Mouse (Mus musculus): ENCODE data around the gene Nmu. TPM values are rescaled to one million over a fixed set of nuclear protein-coding genes. Genes with fewer than 3 reads are reported as not detected.
A peak's percentile ranks its signal among the peaks of the same experiment; 100 is the strongest.

Gene Nmu
- polyA plus RNA-seq, 1 experiment = not detected

GRCm38 (mm10) chr5:76381836-76382235 is 18.2 kb upstream of the Nmu start:
- Histone ChIP-seq H3K9me3 (replicated peaks; ENCODE audit: control insufficient read depth, insufficient read depth, low read length, poor library complexity, severe bottlenecking) (no peaks in the 10 kb centered on the region), H3K4me3 (ENCODE audit: low read depth, low read length) (no peak overlapping the region), H3K36me3 (ENCODE audit: control insufficient read depth, insufficient read depth, low read length, poor library complexity, severe bottlenecking) (no peaks in the 10 kb centered on the region), H3K27ac (ENCODE audit: insufficient read depth, low read length) (no peak overlapping the region), H3K9ac (ENCODE audit: low read depth, poor library complexity, severe bottlenecking) (no peak overlapping the region), H3K27me3 (ENCODE audit: control insufficient read depth, insufficient read depth, low read length, poor library complexity, severe bottlenecking) (no peaks in the 10 kb centered on the region), H3K4me1 (ENCODE audit: control insufficient read depth, insufficient read depth, low read length) (no peaks in the 10 kb centered on the region)
- no peak for TF ChIP-seq EP300 (IDR thresholded peaks at IDR 0.05; ENCODE audit: insufficient read depth, low read depth, low read length)
- TF ChIP-seq POLR2A (IDR thresholded peaks at IDR 0.05; ENCODE audit: insufficient read depth, low read length) = no peak
- TF ChIP-seq CTCF (IDR thresholded peaks at IDR 0.05; ENCODE audit: low read depth, low read length) = no peak

GRCm38 (mm10) chr5:76379216-76379615 is 15.6 kb upstream of the Nmu start:
- H3K36me3 ChIP-seq (ENCODE audit: control insufficient read depth, insufficient read depth, low read length, poor library complexity, severe bottlenecking) = no peaks in the 10 kb centered on the region
- H3K4me1 ChIP-seq (ENCODE audit: control insufficient read depth, insufficient read depth, low read length) = no peaks in the 10 kb centered on the region
- H3K9ac ChIP-seq (ENCODE audit: low read depth, poor library complexity, severe bottlenecking) = no peak overlapping the region
- H3K4me3 ChIP-seq (ENCODE audit: low read depth, low read length) = no peak overlapping the region
- TF ChIP-seq EP300 (IDR thresholded peaks at IDR 0.05; ENCODE audit: insufficient read depth, low read depth, low read length) (no peak), CTCF (IDR thresholded peaks at IDR 0.05; ENCODE audit: low read depth, low read length) (no peak), POLR2A (IDR thresholded peaks at IDR 0.05; ENCODE audit: insufficient read depth, low read length) (no peak)
- H3K9me3 ChIP-seq (replicated peaks; ENCODE audit: control insufficient read depth, insufficient read depth, low read length, poor library complexity, severe bottlenecking) = no peaks in the 10 kb centered on the region
- no peak overlapping the region for H3K27ac ChIP-seq (ENCODE audit: insufficient read depth, low read length)
- H3K27me3 ChIP-seq (ENCODE audit: control insufficient read depth, insufficient read depth, low read length, poor library complexity, severe bottlenecking) = no peaks in the 10 kb centered on the region

- Histone ChIP-seq H3K27ac (ENCODE audit: insufficient read depth, low read length) (peak overlapping the region; percentile 47; the same call in 1 of the 2 replicates), H3K9me3 (replicated peaks; ENCODE audit: control insufficient read depth, insufficient read depth, low read length, poor library complexity, severe bottlenecking) (no peaks in the 10 kb centered on the region), H3K4me3 (ENCODE audit: low read depth, low read length) (no peak overlapping the region), H3K4me1 (ENCODE audit: control insufficient read depth, insufficient read depth, low read length) (no peaks in the 10 kb centered on the region), H3K9ac (ENCODE audit: low read depth, poor library complexity, severe bottlenecking) (no peak overlapping the region), H3K27me3 (ENCODE audit: control insufficient read depth, insufficient read depth, low read length, poor library complexity, severe bottlenecking) (no peaks in the 10 kb centered on the region), H3K36me3 (ENCODE audit: control insufficient read depth, insufficient read depth, low read length, poor library complexity, severe bottlenecking) (no peaks in the 10 kb centered on the region)
- TF ChIP-seq EP300 (IDR thresholded peaks at IDR 0.05; ENCODE audit: insufficient read depth, low read depth, low read length) (peak; percentile 73), POLR2A (IDR thresholded peaks at IDR 0.05; ENCODE audit: insufficient read depth, low read length) (peak; percentile 61), CTCF (IDR thresholded peaks at IDR 0.05; ENCODE audit: low read depth, low read length) (no peak)
Measured at GRCm38 (mm10) chr5:76369215-76369840, 5.7 kb upstream of the Nmu start.

- H3K4me3 ChIP-seq (ENCODE audit: low read depth, low read length) = no peak overlapping the region
- no peak for TF ChIP-seq EP300 (IDR thresholded peaks at IDR 0.05; ENCODE audit: insufficient read depth, low read depth, low read length)
- TF ChIP-seq POLR2A (IDR thresholded peaks at IDR 0.05; ENCODE audit: insufficient read depth, low read length) = no peak
- no peak for TF ChIP-seq CTCF (IDR thresholded peaks at IDR 0.05; ENCODE audit: low read depth, low read length)
- no peaks in the 10 kb centered on the region for H3K9me3 ChIP-seq (replicated peaks; ENCODE audit: control insufficient read depth, insufficient read depth, low read length, poor library complexity, severe bottlenecking)
- H3K27me3 ChIP-seq (ENCODE audit: control insufficient read depth, insufficient read depth, low read length, poor library complexity, severe bottlenecking) = no peaks in the 10 kb centered on the region
- no peaks in the 10 kb centered on the region for H3K36me3 ChIP-seq (ENCODE audit: control insufficient read depth, insufficient read depth, low read length, poor library complexity, severe bottlenecking)
- H3K4me1 ChIP-seq (ENCODE audit: control insufficient read depth, insufficient read depth, low read length) = no peaks in the 10 kb centered on the region
- no peak overlapping the region for H3K27ac ChIP-seq (ENCODE audit: insufficient read depth, low read length)
- no peak overlapping the region for H3K9ac ChIP-seq (ENCODE audit: low read depth, poor library complexity, severe bottlenecking)
Measured at GRCm38 (mm10) chr5:76365406-76365805, 1.8 kb upstream of the Nmu start.

GRCm38 (mm10) chr5:76360786-76361185 is 2.8 kb downstream of the Nmu start:
- TF ChIP-seq EP300 (IDR thresholded peaks at IDR 0.05; ENCODE audit: insufficient read depth, low read depth, low read length) (no peak), CTCF (IDR thresholded peaks at IDR 0.05; ENCODE audit: low read depth, low read length) (no peak), POLR2A (IDR thresholded peaks at IDR 0.05; ENCODE audit: insufficient read depth, low read length) (no peak)
- no peaks in the 10 kb centered on the region for H3K9me3 ChIP-seq (replicated peaks; ENCODE audit: control insufficient read depth, insufficient read depth, low read length, poor library complexity, severe bottlenecking)
- no peaks in the 10 kb centered on the region for H3K27me3 ChIP-seq (ENCODE audit: control insufficient read depth, insufficient read depth, low read length, poor library complexity, severe bottlenecking)
- H3K36me3 ChIP-seq (ENCODE audit: control insufficient read depth, insufficient read depth, low read length, poor library complexity, severe bottlenecking) = no peaks in the 10 kb centered on the region
- no peak overlapping the region for H3K27ac ChIP-seq (ENCODE audit: insufficient read depth, low read length)
- H3K9ac ChIP-seq (ENCODE audit: low read depth, poor library complexity, severe bottlenecking) = no peak overlapping the region
- no peaks in the 10 kb centered on the region for H3K4me1 ChIP-seq (ENCODE audit: control insufficient read depth, insufficient read depth, low read length)
- H3K4me3 ChIP-seq (ENCODE audit: low read depth, low read length) = no peak overlapping the region

GRCm38 (mm10) chr5:76360057-76360456 is 3.5 kb downstream of the Nmu start:
- H3K36me3 ChIP-seq (ENCODE audit: control insufficient read depth, insufficient read depth, low read length, poor library complexity, severe bottlenecking) = no peaks in the 10 kb centered on the region
- H3K4me3 ChIP-seq (ENCODE audit: low read depth, low read length) = no peak overlapping the region
- H3K27me3 ChIP-seq (ENCODE audit: control insufficient read depth, insufficient read depth, low read length, poor library complexity, severe bottlenecking) = no peaks in the 10 kb centered on the region
- TF ChIP-seq CTCF (IDR thresholded peaks at IDR 0.05; ENCODE audit: low read depth, low read length) = no peak
- no peak for TF ChIP-seq POLR2A (IDR thresholded peaks at IDR 0.05; ENCODE audit: insufficient read depth, low read length)
- no peak for TF ChIP-seq EP300 (IDR thresholded peaks at IDR 0.05; ENCODE audit: insufficient read depth, low read depth, low read length)
- no peaks in the 10 kb centered on the region for H3K9me3 ChIP-seq (replicated peaks; ENCODE audit: control insufficient read depth, insufficient read depth, low read length, poor library complexity, severe bottlenecking)
- H3K9ac ChIP-seq (ENCODE audit: low read depth, poor library complexity, severe bottlenecking) = no peak overlapping the region
- H3K27ac ChIP-seq (ENCODE audit: insufficient read depth, low read length) = no peak overlapping the region
- H3K4me1 ChIP-seq (ENCODE audit: control insufficient read depth, insufficient read depth, low read length) = no peaks in the 10 kb centered on the region

All from ES-Bruce4 (cell line).